Mouse (Mus musculus) spleen, adult 2 months (tissue): ENCODE data around the gene Spen.
A peak's percentile ranks its signal among the peaks of the same experiment; 100 is the strongest.

Source experiments
- CTCF ChIP-seq: fragments of 200-500 bp; IDR thresholded peaks from 2 replicates; pipeline ENCODE4 v1.5.1; 2011; ENCODE audit warnings: mild to moderate bottlenecking, inconsistent platforms; ENCODE audit not compliant: insufficient read depth, insufficient read length, insufficient replicate concordance; ENCODE audit errors: extremely low read depth
- POLR2A ChIP-seq: fragments of 200-500 bp; IDR thresholded peaks from 2 replicates; pipeline ENCODE4 v1.6.1; 2011; ENCODE audit warnings: low read depth, low read length, inconsistent platforms

DNA sequence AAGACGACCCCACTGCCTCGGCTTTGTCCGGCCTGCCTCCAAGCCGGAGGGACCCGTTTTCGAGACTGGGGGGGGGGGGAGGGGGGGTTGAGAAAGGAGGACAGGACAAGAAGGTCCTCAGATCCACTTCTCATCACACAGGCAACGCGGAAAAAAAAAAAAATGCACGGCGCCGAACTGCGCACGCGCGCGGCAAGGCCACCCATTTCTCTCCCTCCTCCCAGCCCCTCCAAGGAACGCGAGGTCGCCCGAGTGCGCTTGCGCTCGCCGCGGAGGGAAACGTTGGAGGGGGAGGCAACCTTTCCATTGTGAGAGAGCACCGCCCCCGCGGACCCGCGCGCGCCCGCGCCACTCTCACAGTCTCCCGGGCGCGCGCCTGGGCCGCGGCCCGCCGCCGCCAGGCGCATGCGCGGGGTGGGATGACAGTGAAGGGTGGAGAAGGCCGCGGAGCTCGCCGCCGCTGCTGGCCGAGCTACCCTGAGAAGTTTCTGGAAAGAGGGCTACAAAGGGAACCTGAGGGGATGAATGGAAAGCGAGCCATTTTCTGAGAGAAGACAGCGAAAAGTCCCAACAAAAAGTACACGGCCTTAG is 7.4 kb upstream of the Spen start:
- no peak for TF ChIP-seq CTCF
- peak; percentile 88 for TF ChIP-seq POLR2A
